Mouse (Mus musculus) liver, embryonic 14.5 days (tissue): ENCODE data around the gene Erbb2.

Source experiments
- CTCF ChIP-seq: IDR thresholded peaks from 2 replicates; pipeline ENCODE4 v1.5.1; 2016; ENCODE audit warnings: antibody characterized with exemption, low read depth, control low read depth
- EP300 ChIP-seq: IDR thresholded peaks from 2 replicates; pipeline ENCODE4 v1.6.1; 2016; ENCODE audit warnings: antibody characterized with exemption, low read depth

DNA sequence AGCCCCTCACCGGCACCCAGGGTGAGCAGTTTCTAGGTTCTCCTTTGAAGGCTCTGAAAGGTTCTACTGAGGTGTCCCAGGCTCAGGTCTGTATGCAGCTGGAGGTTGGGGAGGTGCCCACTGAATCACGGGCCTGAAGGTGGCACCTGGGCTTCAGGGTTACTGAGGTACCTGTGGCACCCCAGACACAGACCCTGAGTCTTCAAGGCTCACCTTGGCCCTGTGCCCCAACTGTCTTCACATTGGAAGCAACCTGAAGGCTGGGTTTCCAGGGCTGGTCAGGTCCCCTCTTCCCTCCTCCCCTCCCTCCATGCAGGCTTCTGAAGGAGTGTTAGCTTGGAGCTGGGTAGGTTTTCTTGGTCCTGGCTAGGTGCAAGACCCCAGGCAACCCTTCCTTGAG lies 30.6 kb upstream of the Erbb2 start:
- TF ChIP-seq CTCF (no peak), EP300 (no peak)
